Comparison of ENCODE assay signal across 8 mouse cellular contexts in the genomic region with DNA sequence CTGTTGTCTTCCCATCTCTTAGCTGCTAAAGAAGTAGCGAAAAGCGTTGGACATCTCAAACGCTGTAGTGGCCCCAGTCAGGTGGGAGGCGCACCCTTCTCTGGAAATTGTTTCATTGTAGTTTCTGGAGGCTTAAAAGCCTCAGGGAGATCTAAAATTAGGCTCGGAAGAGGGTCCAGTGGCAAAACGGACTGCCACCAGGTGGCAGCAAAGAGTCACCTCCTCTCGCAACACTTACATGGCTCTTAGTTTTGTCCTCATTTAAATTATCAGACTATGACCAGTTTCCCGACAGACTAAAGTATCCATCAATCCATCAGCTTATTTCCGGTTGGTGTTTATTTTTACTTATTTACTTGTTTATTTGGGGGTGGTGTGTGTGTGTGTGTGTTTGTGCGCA.
DNase-seq lines count a peak whose midpoint lies in the region; ATAC-seq and TF ChIP-seq lines count a peak whose summit lies in the region.

No protein-coding gene starts in this region.

- TF ChIP-seq CTCF in forebrain, postnatal 0 days (IDR thresholded peaks at IDR 0.05; ENCODE audit: low read depth): peak; percentile 83
- peak; percentile 76 for TF ChIP-seq CTCF in lung, adult 2 months (IDR thresholded peaks at IDR 0.05; ENCODE audit: insufficient read depth, low read length)

- no peaks in the 10 kb centered on the region for H3K4me1 ChIP-seq in forebrain, postnatal 0 days (ENCODE audit: insufficient read depth)
- H3K4me1 ChIP-seq in lung, adult 2 months (ENCODE audit: control insufficient read depth, insufficient read depth, low read length): no peaks in the 10 kb centered on the region

- H3K27me3 ChIP-seq in forebrain, postnatal 0 days (ENCODE audit: insufficient read depth, low read length): no peaks in the 10 kb centered on the region

- ATAC-seq in forebrain, postnatal 0 days: peak; percentile 36; the same call in 1 of the 2 replicates

- 25% methylated on average over 10 of the region's 10 CpGs for WGBS in forebrain, postnatal 0 days
- 21% methylated on average over 10 of the region's 10 CpGs for WGBS in lung, adult 2 months

- no peak overlapping the region for H3K27ac ChIP-seq in forebrain, postnatal 0 days (ENCODE audit: low read depth, low read length)

- no peak overlapping the region for H3K9ac ChIP-seq in forebrain, postnatal 0 days

- H3K36me3 ChIP-seq in forebrain, postnatal 0 days (ENCODE audit: insufficient read depth): no peaks in the 10 kb centered on the region

- TF ChIP-seq POLR2A in lung, adult 2 months (IDR thresholded peaks at IDR 0.05; ENCODE audit: borderline replicate concordance, extremely low read depth, low read depth, low read length): no peak

- no peak overlapping the region for H3K4me3 ChIP-seq in forebrain, postnatal 0 days (ENCODE audit: low read depth, low read length)
- H3K4me3 ChIP-seq in lung, adult 2 months (replicated peaks; ENCODE audit: extremely low read depth, low read depth, low read length): no peak overlapping the region

- H3K4me2 ChIP-seq in forebrain, postnatal 0 days (ENCODE audit: low read depth): no peak overlapping the region

- no peaks in the 10 kb centered on the region for H3K9me3 ChIP-seq in forebrain, postnatal 0 days (ENCODE audit: low read length)

- DNase-seq in 3T3-L1 (ENCODE audit: low read depth, low spot score) (peak; percentile 75), ES-CJ7 (ENCODE audit: low read depth, low spot score) (peak; percentile 66), MN1 (ENCODE audit: low spot score) (no peak)
- DNase-seq in cerebellum, adult 18-20 months: peak; percentile 56 to 88
- DNase-seq in forebrain, postnatal 0 days: peak; percentile 78
- DNase-seq in kidney, postnatal 36 days: peak; percentile 45 to 81
- peak; percentile 12 for DNase-seq in lung, adult 2 months
- peak; percentile 79 for DNase-seq in right cerebral cortex, postnatal 14 days
